Mouse (Mus musculus) bone marrow macrophage, adult 2 months (primary cell): ENCODE data around the gene Sctr. TPM values are rescaled to one million over a fixed set of nuclear protein-coding genes. Genes with fewer than 3 reads are reported as not detected.

Experiments
- H3K27ac ChIP-seq: 2 replicates; pipeline ENCODE4 v1.5.1; 2012; ENCODE audit warnings: low read depth, low read length; ENCODE audit not compliant: insufficient read depth
- H3K4me1 ChIP-seq: 2 replicates; pipeline ENCODE4 v1.6.1; 2012; ENCODE audit warnings: low read length; ENCODE audit not compliant: control insufficient read depth, insufficient read depth
- H3K4me3 ChIP-seq: 2 replicates; pipeline ENCODE4 v1.5.1; 2012; ENCODE audit warnings: mild to moderate bottlenecking, low read length, moderate library complexity; ENCODE audit not compliant: insufficient read depth
- CTCF ChIP-seq: IDR thresholded peaks from 2 replicates; pipeline ENCODE4 v1.5.1; 2012; ENCODE audit warnings: low read depth, mild to moderate bottlenecking, low read length, moderate library complexity
- POLR2A ChIP-seq: IDR thresholded peaks from 2 replicates; pipeline ENCODE4 v1.6.1; 2012; ENCODE audit warnings: mild to moderate bottlenecking, low read depth, low read length, borderline replicate concordance
- polyA plus RNA-seq: library from polyadenylated mRNA; stranded (reverse); fragments of >200 nt; gene quantifications from 2 replicates; pipeline ENCODE4 v1.2.4, GENCODE M21; 2012; ENCODE audit not compliant: missing spikeins, insufficient read depth, insufficient read length

Sctr gene
- polyA plus RNA-seq, 1 experiment: not detected

GRCm38 (mm10) chr1:120075507-120075906, 68.8 kb downstream of the Sctr start:
- Histone ChIP-seq H3K4me3 (no peak overlapping the region), H3K27ac (peak overlapping the region; percentile 88), H3K4me1 (peaks cover 30% of the 10 kb centered on the region)
- TF ChIP-seq POLR2A: no peak
- no peak for TF ChIP-seq CTCF

- no peak overlapping the region for H3K4me3 ChIP-seq
- no peak overlapping the region for H3K27ac ChIP-seq
- H3K4me1 ChIP-seq: peaks cover 37% of the 10 kb centered on the region
- TF ChIP-seq CTCF (no peak), POLR2A (no peak)
These were observed 71.2 kb downstream of the Sctr start for GRCm38 (mm10) chr1:120077746-120078410.

GRCm38 (mm10) chr1:120080632-120081031, 73.9 kb downstream of the Sctr start:
- TF ChIP-seq POLR2A (no peak), CTCF (no peak)
- Histone ChIP-seq H3K4me3 (no peak overlapping the region), H3K4me1 (peaks cover 21% of the 10 kb centered on the region), H3K27ac (no peak overlapping the region)

DNA sequence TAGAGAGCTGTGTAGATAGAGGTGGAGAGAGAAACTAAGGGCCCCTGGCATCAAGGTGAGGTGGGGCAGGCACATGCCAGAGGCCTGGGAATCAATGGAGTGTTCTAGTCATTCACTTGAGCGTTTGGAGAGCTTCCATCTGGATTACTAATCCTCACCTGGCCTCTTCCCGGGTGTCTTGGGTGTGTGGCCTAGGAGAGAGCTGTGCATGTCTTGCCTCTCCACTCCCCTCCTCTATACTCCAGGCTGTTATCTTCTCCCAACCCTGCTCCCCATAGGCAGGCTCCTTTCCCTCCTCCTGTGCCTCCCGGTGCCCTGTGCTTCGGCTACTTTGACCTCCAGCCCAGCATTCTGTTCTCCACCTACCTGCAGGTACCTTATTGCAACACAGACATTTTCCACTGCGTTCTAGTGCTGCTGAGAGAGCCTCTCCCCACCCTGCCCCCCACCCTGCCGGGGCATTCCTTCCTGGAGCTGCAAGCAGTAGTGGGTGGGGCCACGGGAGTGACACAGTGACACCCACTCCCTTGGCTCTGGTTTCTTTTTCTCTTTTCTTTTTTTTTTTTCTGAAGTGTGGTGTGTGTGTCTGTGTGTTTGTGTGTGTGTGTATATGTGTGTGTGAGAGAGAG, 76.4 kb downstream of the Sctr start:
- Histone ChIP-seq H3K27ac (no peak overlapping the region), H3K4me1 (peaks cover 13% of the 10 kb centered on the region), H3K4me3 (no peak overlapping the region)
- no peak for TF ChIP-seq CTCF

DNA sequence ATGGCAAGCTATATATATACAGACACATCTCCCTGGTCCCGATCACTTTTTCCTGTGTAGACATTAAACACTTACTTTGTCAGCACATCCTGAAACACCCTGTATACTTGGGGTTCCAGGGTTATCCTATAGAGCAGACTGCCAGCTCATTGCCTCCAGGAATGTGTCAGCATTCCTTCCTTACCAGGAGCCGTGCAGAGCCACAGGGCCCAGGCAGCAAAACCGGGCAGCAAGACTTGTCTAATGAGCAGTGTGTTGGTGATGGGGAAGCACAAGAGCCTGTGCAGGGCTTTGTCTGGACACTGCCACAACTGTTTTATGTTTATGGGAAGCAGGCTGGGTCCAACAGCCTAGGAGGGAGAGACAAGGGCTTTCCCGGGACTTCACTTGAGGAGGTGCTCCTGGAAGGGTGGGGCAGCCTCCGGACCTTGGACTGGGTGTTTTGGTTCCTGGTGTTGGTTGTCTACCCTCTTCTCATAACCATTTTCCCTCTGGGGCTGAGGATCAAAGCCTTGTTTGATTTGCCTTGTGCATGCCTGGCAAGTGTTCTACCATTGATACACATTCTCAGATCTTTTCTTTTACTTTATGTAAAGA, 77.3 kb downstream of the Sctr start:
- TF ChIP-seq POLR2A (no peak), CTCF (no peak)
- Histone ChIP-seq H3K4me1 (peaks cover 13% of the 10 kb centered on the region), H3K27ac (no peak overlapping the region), H3K4me3 (no peak overlapping the region)

DNA sequence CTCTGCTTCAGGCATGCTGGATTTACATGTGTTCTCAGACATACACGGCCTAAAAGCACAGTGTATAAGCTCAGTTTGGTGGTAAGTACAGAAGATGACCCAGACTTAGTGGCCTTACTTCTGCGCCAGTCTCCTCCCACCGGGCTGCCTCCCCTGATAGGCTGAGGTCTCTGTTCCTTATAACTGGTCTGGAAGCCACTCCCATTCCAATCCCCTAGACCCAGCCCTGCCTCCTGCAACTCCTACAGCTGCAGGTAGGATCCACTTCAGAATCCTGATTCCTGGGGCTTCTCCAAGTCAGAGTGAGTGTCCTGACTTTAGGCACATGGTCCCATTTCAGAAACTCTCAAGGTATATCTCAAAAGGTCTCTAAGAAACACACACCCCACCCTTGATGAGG, 79.0 kb downstream of the Sctr start:
- Histone ChIP-seq H3K4me3 (no peak overlapping the region), H3K27ac (no peak overlapping the region), H3K4me1 (peaks cover 12% of the 10 kb centered on the region)
- TF ChIP-seq POLR2A: no peak

DNA sequence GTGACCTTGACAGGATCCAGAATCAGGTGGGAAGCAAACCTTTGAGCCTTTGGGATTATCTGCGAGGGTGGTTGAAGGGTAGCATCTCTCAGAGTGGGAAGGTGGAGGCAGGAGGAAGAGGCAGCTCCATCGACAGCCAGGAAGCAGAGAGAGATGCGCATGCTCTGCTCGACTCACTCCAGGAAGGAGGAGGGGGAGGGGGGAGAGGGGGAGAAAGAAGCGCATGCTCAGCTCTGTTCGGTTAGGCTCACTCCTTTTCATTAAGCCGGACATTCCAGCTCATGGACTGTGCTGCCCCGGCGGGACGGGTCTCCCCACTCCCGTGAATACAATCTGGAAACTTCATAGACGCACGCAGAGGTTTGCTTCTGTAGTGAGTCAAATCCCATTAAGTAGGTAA, 80.0 kb downstream of the Sctr start:
- TF ChIP-seq CTCF (no peak), POLR2A (no peak)
- H3K4me3 ChIP-seq: no peak overlapping the region
- H3K27ac ChIP-seq: no peak overlapping the region
- peaks cover 5% of the 10 kb centered on the region for H3K4me1 ChIP-seq

DNA sequence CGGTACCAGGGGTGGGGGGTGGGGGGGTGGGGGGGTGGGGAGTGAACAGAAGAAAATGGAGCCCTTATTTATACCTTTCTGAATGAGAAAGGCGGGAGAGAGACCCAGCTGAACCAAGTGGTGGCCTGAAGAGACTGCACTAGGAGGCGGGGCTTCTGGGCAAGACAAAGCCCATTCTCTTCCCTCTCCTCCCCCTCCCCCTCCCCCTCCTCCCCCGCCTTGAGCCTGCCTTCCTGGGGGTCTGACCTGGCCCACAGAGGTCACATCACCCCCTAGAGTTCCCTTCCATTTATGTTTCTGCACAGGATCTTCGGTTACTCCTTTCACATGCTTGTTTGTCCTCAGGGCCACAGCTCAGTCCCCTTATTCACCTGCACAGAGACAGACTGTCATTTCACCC, 82.5 kb downstream of the Sctr start:
- Histone ChIP-seq H3K4me1 (no peaks in the 10 kb centered on the region), H3K27ac (no peak overlapping the region), H3K4me3 (no peak overlapping the region)
- TF ChIP-seq POLR2A (no peak), CTCF (no peak)

- H3K4me1 ChIP-seq: no peaks in the 10 kb centered on the region
- no peak overlapping the region for H3K4me3 ChIP-seq
- no peak overlapping the region for H3K27ac ChIP-seq
- TF ChIP-seq CTCF (no peak), POLR2A (no peak)
These were observed 84.3 kb downstream of the Sctr start for GRCm38 (mm10) chr1:120090880-120091570.
